Mouse (Mus musculus) kidney, adult 2 months (tissue): ENCODE measurements at regions not wholly inside any gene's neighbourhood (a gene's known extent, or its start where the extent isn't known, plus 50 kb on each side); places are given as distances from the start of the nearest gene placed in this dataset.

Source experiments
- DNase-seq: peaks from one replicate; pipeline ENCODE4 v3.0.0; 2021
- H3K27ac ChIP-seq: fragments of 200-500 bp; 2 replicates; pipeline ENCODE4 v1.5.1; 2012; ENCODE audit warnings: low read depth, low read length, control low read depth, inconsistent platforms; ENCODE audit not compliant: insufficient read depth
- H3K27me3 ChIP-seq: fragments of 200-500 bp; replicated peaks from 2 replicates; pipeline ENCODE4 v1.6.1; 2012; ENCODE audit warnings: mild to moderate bottlenecking, moderate library complexity, low read length, inconsistent platforms; ENCODE audit not compliant: control insufficient read depth, insufficient read depth
- H3K36me3 ChIP-seq: fragments of 200-500 bp; 2 replicates; pipeline ENCODE4 v1.6.1; 2012; ENCODE audit warnings: mild to moderate bottlenecking, moderate library complexity, low read length, inconsistent platforms; ENCODE audit not compliant: control insufficient read depth, insufficient read depth
- H3K4me1 ChIP-seq: fragments of 200-500 bp; 2 replicates; pipeline ENCODE4 v1.6.1; 2011; ENCODE audit warnings: low read length; ENCODE audit not compliant: control insufficient read depth, insufficient read depth
- H3K4me3 ChIP-seq: fragments of 200-500 bp; 2 replicates; pipeline ENCODE4 v1.5.1; 2011; ENCODE audit warnings: mild to moderate bottlenecking, low read depth, low read length, control low read depth; ENCODE audit not compliant: insufficient read depth
- CTCF ChIP-seq: fragments of 200-500 bp; conservative IDR thresholded peaks from 2 replicates; pipeline ENCODE4 v1.5.1; 2011; ENCODE audit warnings: low read depth, mild to moderate bottlenecking, control low read depth, low read length, moderate library complexity, mixed read lengths; ENCODE audit not compliant: insufficient read depth, insufficient read length
- POLR2A ChIP-seq: fragments of 200-500 bp; IDR thresholded peaks from one replicate; pipeline ENCODE4 v1.6.1; 2011; ENCODE audit warnings: low read depth, low read length, control low read depth
- WGBS: fragments of 180-500 bp; shearing (Covaris S2); methylation state at CpG from one replicate; pipeline ENCODE4 v1.1.7; 2018; 5-methylcytosine and 5-hydroxymethylcytosine counted together

DNA sequence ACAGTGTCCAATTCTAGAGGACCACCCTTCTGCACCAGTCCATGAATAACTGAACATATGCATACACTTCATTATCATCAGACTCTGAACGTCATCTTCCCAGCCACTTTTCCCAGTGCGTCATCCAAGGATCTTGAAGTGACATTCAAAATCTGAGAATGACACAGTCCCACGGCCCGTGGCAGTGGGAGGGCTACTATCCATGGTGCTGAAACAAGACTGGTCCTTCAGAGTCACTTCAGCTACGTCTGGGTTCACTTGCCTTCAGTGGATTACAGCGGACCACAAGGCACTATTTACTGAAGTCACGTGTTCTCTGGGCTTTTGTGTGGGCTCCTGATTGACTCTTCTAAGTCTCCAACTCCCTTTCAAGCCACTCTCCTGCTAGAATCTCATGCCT is 128.7 kb downstream of the Aipl1 start:
- Histone ChIP-seq H3K4me1 (no peaks in the 10 kb centered on the region), H3K4me3 (no peak overlapping the region), H3K27me3 (no peaks in the 10 kb centered on the region), H3K27ac (no peak overlapping the region), H3K36me3 (no peaks in the 10 kb centered on the region)
- no peak for TF ChIP-seq POLR2A
- TF ChIP-seq CTCF: no peak
- DNase-seq: no peak
- 28% methylated on average over 7 of the region's 7 CpGs for WGBS

DNA sequence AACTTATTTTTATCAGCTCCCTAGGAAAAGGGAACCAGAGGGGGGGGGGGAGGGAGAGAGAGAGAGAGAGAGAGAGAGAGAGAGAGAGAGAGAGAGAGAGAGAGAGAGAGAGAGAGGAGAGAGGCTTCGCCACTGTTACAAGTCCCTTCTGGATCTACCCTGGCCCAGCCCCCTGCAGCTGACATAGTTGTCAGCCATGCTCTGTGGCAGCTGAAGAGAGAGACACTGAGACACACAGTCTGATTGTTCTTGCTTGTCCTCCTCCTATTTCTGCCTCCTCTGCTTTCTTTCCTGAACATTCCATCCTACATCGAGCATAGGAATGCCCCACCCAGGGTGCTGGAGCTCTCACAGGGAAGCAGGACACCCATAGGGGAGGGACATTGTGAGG is 134.3 kb downstream of the Aipl1 start:
- no peaks in the 10 kb centered on the region for H3K36me3 ChIP-seq
- no peaks in the 10 kb centered on the region for H3K4me1 ChIP-seq
- TF ChIP-seq POLR2A: no peak
- TF ChIP-seq CTCF: no peak
- DNase-seq: no peak
- H3K27me3 ChIP-seq: no peaks in the 10 kb centered on the region
- 41% methylated on average over 2 of the region's 2 CpGs for WGBS
- H3K27ac ChIP-seq: no peak overlapping the region
- H3K4me3 ChIP-seq: no peak overlapping the region

DNA sequence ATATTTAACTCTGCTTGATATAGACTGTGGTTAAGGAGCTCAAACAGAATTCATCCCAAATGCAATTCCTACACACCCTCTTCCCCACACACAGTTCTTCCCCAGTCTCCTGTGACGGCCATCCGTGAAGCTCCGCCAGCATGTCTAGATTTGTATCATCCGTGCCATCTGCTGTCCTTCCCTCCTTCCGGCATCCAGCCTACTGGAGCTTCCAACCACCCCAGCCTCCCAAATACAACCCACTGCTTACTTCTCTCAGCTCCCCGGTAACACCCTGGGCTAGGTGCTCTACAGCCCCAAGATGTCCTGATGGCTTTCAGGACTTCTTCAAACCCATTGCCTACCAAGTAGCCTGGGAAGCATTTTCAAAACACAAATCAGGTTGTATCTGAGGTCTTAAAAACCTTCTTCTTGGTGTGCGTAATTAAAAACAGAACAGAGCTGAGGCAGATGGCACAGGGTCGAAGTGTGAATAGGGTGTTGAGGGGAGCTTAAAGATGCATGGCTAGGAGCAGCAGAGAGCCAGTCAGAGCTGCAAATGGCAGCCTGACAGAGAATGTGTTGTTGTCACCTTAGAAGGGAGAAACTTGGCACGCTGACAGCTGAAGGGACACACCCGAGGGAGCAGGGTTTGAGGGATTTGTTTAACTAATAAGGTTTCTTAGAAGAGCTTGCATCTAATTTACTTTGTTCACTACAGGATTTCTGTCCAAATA is 134.8 kb downstream of the Aipl1 start:
- TF ChIP-seq POLR2A (no peak), CTCF (no peak)
- Histone ChIP-seq H3K27me3 (no peaks in the 10 kb centered on the region), H3K4me1 (no peaks in the 10 kb centered on the region), H3K36me3 (no peaks in the 10 kb centered on the region), H3K4me3 (no peak overlapping the region), H3K27ac (no peak overlapping the region)
- DNase-seq: no peak
- 49% methylated on average over 10 of the region's 10 CpGs for WGBS

DNA sequence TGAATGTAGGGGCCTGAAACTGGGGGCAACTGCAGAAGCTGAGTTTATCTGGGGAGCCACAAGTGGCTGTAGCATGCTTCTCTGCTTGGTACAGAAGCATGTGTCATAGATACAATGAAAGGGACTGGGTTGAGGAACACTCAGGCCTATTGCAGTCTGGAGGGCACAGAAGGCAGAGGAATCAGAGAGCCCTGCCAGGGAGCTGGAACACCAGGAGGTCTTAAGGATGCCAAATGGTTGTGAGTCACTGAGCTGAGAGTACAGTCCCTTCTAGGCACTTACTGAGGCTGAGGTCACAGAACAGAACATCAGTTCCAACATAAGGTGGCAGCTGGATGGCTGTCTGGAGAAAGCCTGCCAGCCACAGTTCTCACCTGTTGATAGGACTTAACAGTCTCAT is 136.5 kb downstream of the Aipl1 start:
- Histone ChIP-seq H3K4me3 (no peak overlapping the region), H3K4me1 (no peaks in the 10 kb centered on the region), H3K36me3 (no peaks in the 10 kb centered on the region), H3K27ac (no peak overlapping the region), H3K27me3 (no peaks in the 10 kb centered on the region)
- no peak for DNase-seq
- TF ChIP-seq POLR2A (no peak), CTCF (no peak)

DNA sequence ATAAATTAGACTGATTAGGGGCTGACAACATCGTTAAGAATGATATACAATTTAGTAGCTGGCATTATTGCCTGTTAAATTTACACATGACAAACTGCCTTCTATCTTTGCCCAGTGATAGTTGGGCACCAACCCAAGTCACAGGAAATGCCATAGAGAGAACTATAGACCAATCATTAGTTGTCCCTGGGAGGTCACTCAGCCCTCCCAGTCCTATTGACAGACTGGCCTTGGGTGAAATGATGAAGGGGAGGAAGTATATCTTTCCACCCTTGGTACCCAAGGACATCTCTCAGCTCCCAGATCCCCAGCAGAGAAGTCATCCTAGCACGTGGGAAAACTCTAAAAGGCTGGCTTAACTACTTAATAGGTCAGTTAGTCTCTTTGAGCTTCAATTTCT is 139.8 kb downstream of the Aipl1 start:
- no peak for DNase-seq
- no peaks in the 10 kb centered on the region for H3K4me1 ChIP-seq
- H3K36me3 ChIP-seq: no peaks in the 10 kb centered on the region
- H3K27me3 ChIP-seq: no peaks in the 10 kb centered on the region
- TF ChIP-seq CTCF (no peak), POLR2A (no peak)
- WGBS: 50% methylated on average over 2 of the region's 2 CpGs
- H3K27ac ChIP-seq: no peak overlapping the region
- H3K4me3 ChIP-seq: no peak overlapping the region

DNA sequence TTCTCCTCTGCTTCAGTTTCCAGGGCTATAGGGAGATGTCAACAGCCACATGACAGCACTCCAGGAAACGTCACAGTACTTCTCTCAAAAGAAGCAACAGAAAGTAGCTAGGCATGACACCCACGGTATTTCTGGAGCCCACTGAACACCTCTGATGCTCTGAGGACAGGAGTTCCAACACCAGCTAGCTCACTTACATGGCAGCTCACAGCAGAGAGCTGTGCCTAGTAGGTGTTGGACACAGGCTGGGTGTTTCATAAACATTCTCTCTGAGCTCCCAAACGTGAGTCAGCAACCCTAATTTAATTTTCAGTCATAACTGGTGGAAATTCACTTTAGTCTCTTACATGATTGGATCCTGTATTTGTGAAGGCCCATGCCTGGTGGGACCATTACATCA is 140.2 kb downstream of the Aipl1 start:
- Histone ChIP-seq H3K4me3 (no peak overlapping the region), H3K27me3 (no peaks in the 10 kb centered on the region), H3K36me3 (no peaks in the 10 kb centered on the region), H3K27ac (no peak overlapping the region), H3K4me1 (no peaks in the 10 kb centered on the region)
- WGBS: 55% methylated on average over 3 of the region's 3 CpGs
- DNase-seq: no peak
- TF ChIP-seq CTCF (no peak), POLR2A (no peak)

DNA sequence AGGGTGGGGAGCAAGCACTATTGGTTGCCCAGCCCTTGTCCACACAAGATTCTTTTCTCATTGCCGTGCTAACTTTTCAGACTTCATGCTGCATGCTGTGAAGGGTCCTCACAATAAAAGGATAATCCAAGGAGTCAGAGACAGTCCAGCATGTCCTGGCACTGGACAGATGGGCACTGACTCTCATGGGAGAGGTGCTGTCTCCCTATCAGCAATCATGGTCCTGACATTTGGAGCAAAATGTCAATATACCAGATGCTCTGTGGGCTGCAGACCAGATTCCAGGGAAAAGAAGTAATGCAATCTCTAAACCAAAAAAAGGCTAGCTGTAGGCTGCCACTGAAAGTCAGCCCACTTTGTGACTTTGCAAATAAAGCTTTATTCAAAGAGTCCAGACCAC is 141.5 kb downstream of the Wscd1 start:
- H3K36me3 ChIP-seq: no peaks in the 10 kb centered on the region
- no peaks in the 10 kb centered on the region for H3K4me1 ChIP-seq
- WGBS: 97% methylated on average over 1 of the region's 1 CpGs
- H3K4me3 ChIP-seq: no peak overlapping the region
- no peak for DNase-seq
- no peaks in the 10 kb centered on the region for H3K27me3 ChIP-seq
- no peak overlapping the region for H3K27ac ChIP-seq
- TF ChIP-seq CTCF: no peak
- TF ChIP-seq POLR2A: no peak
